Mouse (Mus musculus): ENCODE data around the gene 4930524J08Rik. TPM values are rescaled to one million over a fixed set of nuclear protein-coding genes. Genes with fewer than 3 reads are reported as not detected.
A peak's percentile ranks its signal among the peaks of the same experiment; 100 is the strongest.

Gene 4930524J08Rik
- 3.0 and 3.4 TPM in 2 replicates for polyA plus RNA-seq (2015; fragmentation: Nextera tagmentation; extraction: Ambion mirVana)

GRCm38 (mm10) chr5:99978699-99979442 lies at the start of gene 4930524J08Rik, which contains the start of gene Hnrnpd:
TSS of gene 4930524J08Rik (plus strand) at chr5:99979061.
TSS of gene Hnrnpd (minus strand) at chr5:99978938.
- Histone ChIP-seq H3K27me3 (replicated peaks; ENCODE audit: insufficient read depth, low read length) (no peaks in the 10 kb centered on the region), H3K4me3 (ENCODE audit: low read depth, low read length) (peak within 1 kb of the TSS; percentile 84), H3K9ac (replicated peaks; ENCODE audit: low read depth) (peak within 1 kb of the TSS; percentile 68), H3K9me3 (ENCODE audit: low read length) (no peaks in the 10 kb centered on the region), H3K36me3 (ENCODE audit: insufficient read depth, low read length) (no peaks in the 10 kb centered on the region), H3K4me2 (replicated peaks; ENCODE audit: low read depth, low read length) (peak within 1 kb of the TSS; percentile 72), H3K27ac (ENCODE audit: low read length) (peak within 1 kb of the TSS; percentile 96), H3K4me1 (ENCODE audit: insufficient read depth, low read depth, low read length) (peaks cover 3% of the 10 kb centered on the region; the same call in 1 of the 2 replicates)
- peak; percentile 97 for ATAC-seq
- TF ChIP-seq EP300 (IDR thresholded peaks at IDR 0.05) (no peak), CTCF (IDR thresholded peaks at IDR 0.05) (no peak)
- 4% methylated on average over 64 of the region's 97 CpGs for WGBS
- peak; percentile 98 for DNase-seq (ENCODE audit: low spot score)

GRCm38 (mm10) chr5:99931910-99932309 lies 47.0 kb upstream of the 4930524J08Rik start:
- DNase-seq (ENCODE audit: low spot score) (no peak), ATAC-seq (no peak)
- Histone ChIP-seq H3K4me2 (replicated peaks; ENCODE audit: low read depth, low read length) (no peak overlapping the region), H3K9ac (replicated peaks; ENCODE audit: low read depth) (no peak overlapping the region), H3K27ac (ENCODE audit: low read length) (no peak overlapping the region), H3K27me3 (replicated peaks; ENCODE audit: insufficient read depth, low read length) (no peaks in the 10 kb centered on the region), H3K9me3 (ENCODE audit: low read length) (no peaks in the 10 kb centered on the region), H3K4me3 (ENCODE audit: low read depth, low read length) (no peak overlapping the region), H3K4me1 (ENCODE audit: insufficient read depth, low read depth, low read length) (no peaks in the 10 kb centered on the region), H3K36me3 (ENCODE audit: insufficient read depth, low read length) (no peaks in the 10 kb centered on the region)
- TF ChIP-seq CTCF (IDR thresholded peaks at IDR 0.05) (no peak), EP300 (IDR thresholded peaks at IDR 0.05) (no peak)
- 82% methylated on average over 6 of the region's 6 CpGs for WGBS

- Histone ChIP-seq H3K4me2 (replicated peaks; ENCODE audit: low read depth, low read length) (no peak overlapping the region), H3K9me3 (ENCODE audit: low read length) (0 out of 2 replicates have a peak, but pooled peaks cover 3% of the 10 kb centered on the region), H3K27me3 (replicated peaks; ENCODE audit: insufficient read depth, low read length) (no peaks in the 10 kb centered on the region), H3K27ac (ENCODE audit: low read length) (no peak overlapping the region), H3K4me3 (ENCODE audit: low read depth, low read length) (no peak overlapping the region), H3K36me3 (ENCODE audit: insufficient read depth, low read length) (no peaks in the 10 kb centered on the region), H3K4me1 (ENCODE audit: insufficient read depth, low read depth, low read length) (no peaks in the 10 kb centered on the region), H3K9ac (replicated peaks; ENCODE audit: low read depth) (no peak overlapping the region)
- no peak for ATAC-seq
- no peak for DNase-seq (ENCODE audit: low spot score)
- 67% methylated on average over 3 of the region's 3 CpGs for WGBS
- no peak for TF ChIP-seq CTCF (IDR thresholded peaks at IDR 0.05)
- TF ChIP-seq EP300 (IDR thresholded peaks at IDR 0.05) = no peak
Observed at GRCm38 (mm10) chr5:99939440-99939839, 39.4 kb upstream of the 4930524J08Rik start.

- no peaks in the 10 kb centered on the region for H3K4me1 ChIP-seq (ENCODE audit: insufficient read depth, low read depth, low read length)
- WGBS = 61% methylated on average over 10 of the region's 10 CpGs
Observed at GRCm38 (mm10) chr5:99941273-99941672, 37.6 kb upstream of the 4930524J08Rik start.

GRCm38 (mm10) chr5:99941776-99942502 lies 36.9 kb upstream of the 4930524J08Rik start:
- Histone ChIP-seq H3K36me3 (ENCODE audit: insufficient read depth, low read length) (no peaks in the 10 kb centered on the region), H3K4me1 (ENCODE audit: insufficient read depth, low read depth, low read length) (no peaks in the 10 kb centered on the region), H3K27ac (ENCODE audit: low read length) (no peak overlapping the region), H3K9me3 (ENCODE audit: low read length) (0 out of 2 replicates have a peak, but pooled peaks cover 3% of the 10 kb centered on the region), H3K4me2 (replicated peaks; ENCODE audit: low read depth, low read length) (no peak overlapping the region), H3K27me3 (replicated peaks; ENCODE audit: insufficient read depth, low read length) (no peaks in the 10 kb centered on the region), H3K4me3 (ENCODE audit: low read depth, low read length) (no peak overlapping the region), H3K9ac (replicated peaks; ENCODE audit: low read depth) (no peak overlapping the region)
- DNase-seq (ENCODE audit: low spot score) (no peak), ATAC-seq (no peak)
- 55% methylated on average over 10 of the region's 10 CpGs for WGBS
- TF ChIP-seq EP300 (IDR thresholded peaks at IDR 0.05) (no peak), CTCF (IDR thresholded peaks at IDR 0.05) (no peak)

More at GRCm38 (mm10) chr5:99941273-99941672, 37.6 kb upstream of the 4930524J08Rik start:
- no peak overlapping the region for H3K4me3 ChIP-seq (ENCODE audit: low read depth, low read length)
- H3K4me2 ChIP-seq (replicated peaks; ENCODE audit: low read depth, low read length) = no peak overlapping the region
- H3K27ac ChIP-seq (ENCODE audit: low read length) = no peak overlapping the region
- 0 out of 2 replicates have a peak, but pooled peaks cover 3% of the 10 kb centered on the region for H3K9me3 ChIP-seq (ENCODE audit: low read length)
- DNase-seq (ENCODE audit: low spot score) = peak; percentile 30
- no peak overlapping the region for H3K9ac ChIP-seq (replicated peaks; ENCODE audit: low read depth)
- no peaks in the 10 kb centered on the region for H3K36me3 ChIP-seq (ENCODE audit: insufficient read depth, low read length)
- TF ChIP-seq EP300 (IDR thresholded peaks at IDR 0.05) (no peak), CTCF (IDR thresholded peaks at IDR 0.05) (no peak)
- no peaks in the 10 kb centered on the region for H3K27me3 ChIP-seq (replicated peaks; ENCODE audit: insufficient read depth, low read length)
- ATAC-seq = peak; percentile 33

GRCm38 (mm10) chr5:99952513-99952912 lies 26.3 kb upstream of the 4930524J08Rik start:
- Histone ChIP-seq H3K9me3 (ENCODE audit: low read length) (no peaks in the 10 kb centered on the region), H3K4me3 (ENCODE audit: low read depth, low read length) (no peak overlapping the region), H3K4me1 (ENCODE audit: insufficient read depth, low read depth, low read length) (no peaks in the 10 kb centered on the region), H3K36me3 (ENCODE audit: insufficient read depth, low read length) (no peaks in the 10 kb centered on the region), H3K4me2 (replicated peaks; ENCODE audit: low read depth, low read length) (no peak overlapping the region), H3K27ac (ENCODE audit: low read length) (no peak overlapping the region), H3K27me3 (replicated peaks; ENCODE audit: insufficient read depth, low read length) (no peaks in the 10 kb centered on the region), H3K9ac (replicated peaks; ENCODE audit: low read depth) (no peak overlapping the region)
- no peak for TF ChIP-seq CTCF (IDR thresholded peaks at IDR 0.05)
- no peak for TF ChIP-seq EP300 (IDR thresholded peaks at IDR 0.05)
- ATAC-seq = 0 out of 2 replicates have a peak, but pooled peaks have one; percentile 17
- DNase-seq (ENCODE audit: low spot score) = no peak
- WGBS = 71% methylated on average over 5 of the region's 5 CpGs
